Mouse (Mus musculus) G1E-ER4 (cell line): ENCODE data around the gene Ptpro. TPM values are rescaled to one million over a fixed set of nuclear protein-coding genes. Genes with fewer than 3 reads are reported as not detected.

ENCODE experiments used
- GATA1 ChIP-seq: IDR thresholded peaks from one replicate; pipeline ENCODE4 v1.8.0; 2012; ENCODE audit warnings: low read length, inconsistent platforms
- polyA plus RNA-seq: library from polyadenylated mRNA; stranded (reverse); fragments of >175 nt; gene quantifications from 2 replicates; pipeline ENCODE4 v1.2.3, GENCODE M21; 2012

The Ptpro gene
- not detected in 2 replicates for polyA plus RNA-seq

- TF ChIP-seq GATA1 = no peak
Measured at GRCm38 (mm10) chr6:137252194-137252886, at the start of gene Ptpro. Gene Ptpro, plus strand, starts transcription at chr6:137252319.

GRCm38 (mm10) chr6:137202661-137203060, 49.5 kb upstream of the Ptpro start:
- no peak for TF ChIP-seq GATA1

GRCm38 (mm10) chr6:137205662-137206400, 46.3 kb upstream of the Ptpro start:
- TF ChIP-seq GATA1 = no peak

- TF ChIP-seq GATA1 = no peak
Measured at GRCm38 (mm10) chr6:137207126-137207525, 45.0 kb upstream of the Ptpro start.

GRCm38 (mm10) chr6:137209992-137210391, 42.1 kb upstream of the Ptpro start:
- TF ChIP-seq GATA1 = no peak

GRCm38 (mm10) chr6:137210991-137211390, 41.1 kb upstream of the Ptpro start:
- TF ChIP-seq GATA1 = no peak

- TF ChIP-seq GATA1 = no peak
Measured at GRCm38 (mm10) chr6:137211441-137211840, 40.7 kb upstream of the Ptpro start.

GRCm38 (mm10) chr6:137217841-137218463, 34.2 kb upstream of the Ptpro start:
- TF ChIP-seq GATA1 = no peak

- TF ChIP-seq GATA1 = no peak
Measured at GRCm38 (mm10) chr6:137252887-137253242, 746 bp downstream of the Ptpro start.

- no peak for TF ChIP-seq GATA1
Measured at GRCm38 (mm10) chr6:137253415-137253814, 1.3 kb downstream of the Ptpro start.

GRCm38 (mm10) chr6:137261033-137261432, 8.9 kb downstream of the Ptpro start:
- TF ChIP-seq GATA1 = no peak

GRCm38 (mm10) chr6:137262087-137262486, 10.0 kb downstream of the Ptpro start:
- no peak for TF ChIP-seq GATA1

- no peak for TF ChIP-seq GATA1
Measured at GRCm38 (mm10) chr6:137268019-137268418, 15.9 kb downstream of the Ptpro start.

- no peak for TF ChIP-seq GATA1
Measured at GRCm38 (mm10) chr6:137268592-137268991, 16.5 kb downstream of the Ptpro start.

- no peak for TF ChIP-seq GATA1
Measured at GRCm38 (mm10) chr6:137272513-137272912, 20.4 kb downstream of the Ptpro start.

GRCm38 (mm10) chr6:137277587-137277994, 25.5 kb downstream of the Ptpro start:
- TF ChIP-seq GATA1 = no peak

GRCm38 (mm10) chr6:137279576-137279975, 27.5 kb downstream of the Ptpro start:
- TF ChIP-seq GATA1 = no peak
